Mouse (Mus musculus) small intestine, adult 2 months (tissue): ENCODE results near the gene Hmmr.

Experiments
- CTCF ChIP-seq: fragments of 200-500 bp; IDR thresholded peaks from 2 replicates; pipeline ENCODE4 v1.5.1; 2012; ENCODE audit warnings: low read depth, mild to moderate bottlenecking, control low read depth, inconsistent platforms, low read length, moderate library complexity, mixed read lengths; ENCODE audit not compliant: insufficient replicate concordance, insufficient read length; ENCODE audit errors: extremely low read depth
- POLR2A ChIP-seq: fragments of 200-500 bp; IDR thresholded peaks from 2 replicates; pipeline ENCODE4 v1.6.1; 2012; ENCODE audit warnings: low read depth, mild to moderate bottlenecking, control low read depth, inconsistent platforms, low read length, moderate library complexity

- TF ChIP-seq POLR2A (peak; percentile 67), CTCF (no peak)
Observed at GRCm38 (mm10) chr11:40755109-40755627, 21.9 kb upstream of the Hmmr start, which contains the start of gene Ccng1.
